Mouse (Mus musculus) splenic B cell, adult 2 months (primary cell): Measurements from ENCODE around the gene Adgrg3.

Source experiments
- DNase-seq: peaks from one replicate; pipeline ENCODE4 v3.0.0-alpha.2; 2011; ENCODE audit warnings: low read depth, low spot score
- H3K27me3 ChIP-seq: 2 replicates; pipeline ENCODE4 v1.6.1; 2012; ENCODE audit warnings: mild to moderate bottlenecking, low read length, moderate library complexity, mixed read lengths; ENCODE audit not compliant: control insufficient read depth, poor library complexity, insufficient read depth, severe bottlenecking
- H3K36me3 ChIP-seq: 2 replicates; pipeline ENCODE4 v1.6.1; 2012; ENCODE audit warnings: mild to moderate bottlenecking, low read length, moderate library complexity, mixed read lengths; ENCODE audit not compliant: control insufficient read depth, poor library complexity, insufficient read depth, severe bottlenecking

Adgrg3 gene

GRCm38 (mm10) chr8:95017451-95017850 lies at the start of gene Adgrg3:
TSS of gene Adgrg3 (plus strand) at chr8:95017692.
- DNase-seq = no peak

GRCm38 (mm10) chr8:94973270-94973669 lies 44.2 kb upstream of the Adgrg3 start:
- DNase-seq = no peak
- Histone ChIP-seq H3K36me3 (no peaks in the 10 kb centered on the region), H3K27me3 (no peaks in the 10 kb centered on the region)

More at GRCm38 (mm10) chr8:95017451-95017850, at the start of gene Adgrg3:
- no peaks in the 10 kb centered on the region for H3K27me3 ChIP-seq
- H3K36me3 ChIP-seq = no peaks in the 10 kb centered on the region

GRCm38 (mm10) chr8:94973786-94974185 lies 43.7 kb upstream of the Adgrg3 start:
- no peaks in the 10 kb centered on the region for H3K27me3 ChIP-seq
- no peak for DNase-seq
- H3K36me3 ChIP-seq = no peaks in the 10 kb centered on the region

GRCm38 (mm10) chr8:94974467-94975165 lies 42.9 kb upstream of the Adgrg3 start, which contains the start of gene Adgrg1:
TSS of gene Adgrg1 (plus strand) at chr8:94974751.
- Histone ChIP-seq H3K27me3 (no peaks in the 10 kb centered on the region), H3K36me3 (no peaks in the 10 kb centered on the region)
- no peak for DNase-seq

GRCm38 (mm10) chr8:94976651-94977417 lies 40.7 kb upstream of the Adgrg3 start:
- Histone ChIP-seq H3K36me3 (no peaks in the 10 kb centered on the region), H3K27me3 (no peaks in the 10 kb centered on the region)
- DNase-seq = peak; percentile 35

- no peaks in the 10 kb centered on the region for H3K27me3 ChIP-seq
- no peak for DNase-seq
- no peaks in the 10 kb centered on the region for H3K36me3 ChIP-seq
Observed at GRCm38 (mm10) chr8:94978131-94978530, 39.4 kb upstream of the Adgrg3 start.

- Histone ChIP-seq H3K27me3 (no peaks in the 10 kb centered on the region), H3K36me3 (no peaks in the 10 kb centered on the region)
- peak; percentile 60 for DNase-seq
Observed at GRCm38 (mm10) chr8:94978593-94979319, 38.7 kb upstream of the Adgrg3 start.

GRCm38 (mm10) chr8:94980176-94980575 lies 37.3 kb upstream of the Adgrg3 start:
- Histone ChIP-seq H3K27me3 (no peaks in the 10 kb centered on the region), H3K36me3 (no peaks in the 10 kb centered on the region)
- DNase-seq = no peak

GRCm38 (mm10) chr8:94980976-94981375 lies 36.5 kb upstream of the Adgrg3 start:
- Histone ChIP-seq H3K36me3 (no peaks in the 10 kb centered on the region), H3K27me3 (no peaks in the 10 kb centered on the region)
- no peak for DNase-seq

GRCm38 (mm10) chr8:94981848-94982247 lies 35.6 kb upstream of the Adgrg3 start:
- no peak for DNase-seq
- Histone ChIP-seq H3K27me3 (no peaks in the 10 kb centered on the region), H3K36me3 (no peaks in the 10 kb centered on the region)

- no peaks in the 10 kb centered on the region for H3K36me3 ChIP-seq
- DNase-seq = no peak
- no peaks in the 10 kb centered on the region for H3K27me3 ChIP-seq
Observed at GRCm38 (mm10) chr8:94983146-94983545, 34.3 kb upstream of the Adgrg3 start.

- no peak for DNase-seq
Observed at GRCm38 (mm10) chr8:94983881-94984516, 33.5 kb upstream of the Adgrg3 start.

GRCm38 (mm10) chr8:94985023-94985422 lies 32.5 kb upstream of the Adgrg3 start:
- Histone ChIP-seq H3K36me3 (no peaks in the 10 kb centered on the region), H3K27me3 (no peaks in the 10 kb centered on the region)
- DNase-seq = peak; percentile 59

More at GRCm38 (mm10) chr8:94983881-94984516, 33.5 kb upstream of the Adgrg3 start:
- Histone ChIP-seq H3K36me3 (no peaks in the 10 kb centered on the region), H3K27me3 (no peaks in the 10 kb centered on the region)

- Histone ChIP-seq H3K27me3 (no peaks in the 10 kb centered on the region), H3K36me3 (no peaks in the 10 kb centered on the region)
- DNase-seq = peak; percentile 60
Observed at GRCm38 (mm10) chr8:94986676-94987075, 30.8 kb upstream of the Adgrg3 start.
